In the genomic region with DNA sequence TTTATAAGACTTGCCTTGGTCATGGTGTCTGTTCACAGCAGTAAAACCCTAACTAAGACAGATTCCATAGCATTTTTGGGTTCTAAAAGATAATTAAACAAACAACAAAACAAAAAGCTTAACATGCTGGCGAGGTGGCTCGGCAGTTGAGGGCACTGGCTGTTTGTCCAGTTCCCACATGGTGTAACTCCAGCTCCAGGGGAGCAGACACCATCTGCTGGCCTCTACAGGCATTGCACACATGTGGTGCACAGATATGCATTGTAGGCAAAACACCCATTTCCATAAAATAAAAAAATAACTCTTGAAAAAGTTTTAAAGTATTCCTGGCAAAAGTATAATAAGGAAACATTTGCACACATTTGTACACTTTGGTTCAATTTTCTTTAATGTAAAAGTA, we compare ENCODE assay signal across 12 mouse cellular contexts. TPM values are rescaled to one million over a fixed set of nuclear protein-coding genes. Genes with fewer than 3 reads are reported as not detected.
DNase-seq lines count a peak whose midpoint lies in the region; ATAC-seq and TF ChIP-seq lines count a peak whose summit lies in the region.
"Had no signal": no experiment of that assay in that cellular context is flagged by ENCODE, and none has a peak within 500 bp of the region (broad histone marks: within the 10 kb centered on the region; RNA-seq: fewer than 3 reads in every experiment).

No protein-coding gene starts in this region.

- H3K79me2 ChIP-seq in heart, adult 2 months (replicated peaks; ENCODE audit: control insufficient read depth, insufficient read depth, low read length), result no peaks in the 10 kb centered on the region

- H3K4me1 ChIP-seq in heart, adult 2 months (ENCODE audit: control insufficient read depth, insufficient read depth, low read length), result no peaks in the 10 kb centered on the region
- H3K4me1 ChIP-seq in lung, embryonic 14.5 days (ENCODE audit: insufficient read depth), result no peaks in the 10 kb centered on the region
- no peaks in the 10 kb centered on the region for H3K4me1 ChIP-seq in kidney, embryonic 14.5 days (ENCODE audit: control insufficient read depth, insufficient read depth, low read length)
- H3K4me1 ChIP-seq: heart, embryonic 12.5 days; midbrain, embryonic 12.5 days had no signal

- no peak for TF ChIP-seq EP300 in heart, adult 2 months (IDR thresholded peaks at IDR 0.05; ENCODE audit: insufficient read depth, low read depth, low read length)

- 86% methylated on average over 2 of the region's 2 CpGs for WGBS in heart, adult 2 months
- 65% methylated on average over 2 of the region's 2 CpGs for WGBS in lung, embryonic 14.5 days
- WGBS in kidney, embryonic 14.5 days, result 80% methylated on average over 2 of the region's 2 CpGs

- H3K4me2 ChIP-seq in lung, embryonic 14.5 days, result no peak overlapping the region
- H3K4me2 ChIP-seq in kidney, embryonic 14.5 days (replicated peaks; ENCODE audit: low read depth, low read length), result no peak overlapping the region
- H3K4me2 ChIP-seq: heart, embryonic 12.5 days; midbrain, embryonic 12.5 days had no signal

- peak; percentile 49 for TF ChIP-seq CTCF in heart, adult 2 months (IDR thresholded peaks at IDR 0.05)
- peak; percentile 58 for TF ChIP-seq CTCF in lung, embryonic 14.5 days (IDR thresholded peaks at IDR 0.05; ENCODE audit: low read depth)

- H3K9ac ChIP-seq in heart, adult 2 months (ENCODE audit: low read depth, low read length), result no peak overlapping the region
- H3K9ac ChIP-seq in lung, embryonic 14.5 days, result no peak overlapping the region
- H3K9ac ChIP-seq in kidney, embryonic 14.5 days (ENCODE audit: low read depth, low read length), result no peak overlapping the region
- H3K9ac ChIP-seq: heart, embryonic 12.5 days; midbrain, embryonic 12.5 days had no signal

- no peaks in the 10 kb centered on the region for H3K36me3 ChIP-seq in heart, adult 2 months (ENCODE audit: control insufficient read depth, insufficient read depth, low read length)
- H3K36me3 ChIP-seq in lung, embryonic 14.5 days (ENCODE audit: insufficient read depth), result peaks cover 57% of the 10 kb centered on the region
- peaks cover 58% of the 10 kb centered on the region for H3K36me3 ChIP-seq in kidney, embryonic 14.5 days (ENCODE audit: control insufficient read depth, insufficient read depth, low read length)

- no peaks in the 10 kb centered on the region for H3K9me3 ChIP-seq in lung, embryonic 14.5 days (ENCODE audit: low read depth, low read length)
- no peaks in the 10 kb centered on the region for H3K9me3 ChIP-seq in kidney, embryonic 14.5 days (ENCODE audit: control insufficient read depth, low read length)
- H3K9me3 ChIP-seq: heart, embryonic 12.5 days; midbrain, embryonic 12.5 days had no signal

- intact Hi-C loops in heart, adult 2 months (cut with DNase I), result loop anchor here (10.0 kb wide), 1 partner anchor 105 kb away; no protein-coding TSS in a partner anchor
- intact Hi-C loops in heart, postnatal 25 days (cut with DNase I), result no loop called here

- TF ChIP-seq POLR2A in heart, adult 2 months (IDR thresholded peaks at IDR 0.05; ENCODE audit: insufficient read depth, low read depth, low read length), result no peak

- ATAC-seq in lung, embryonic 14.5 days (ENCODE audit: insufficient read depth), result no peak
- 0 out of 2 replicates have a peak, but pooled peaks have one; percentile 51 for ATAC-seq in megakaryocyte, adult 5-6 weeks (ENCODE audit: poor library complexity, severe bottlenecking)
- ATAC-seq in kidney, embryonic 14.5 days (ENCODE audit: low FRiP score, low TSS enrichment), result no peak

- no peak overlapping the region for H3K27ac ChIP-seq in heart, adult 2 months
- H3K27ac ChIP-seq in lung, embryonic 14.5 days (ENCODE audit: low read depth), result no peak overlapping the region
- no peak overlapping the region for H3K27ac ChIP-seq in kidney, embryonic 14.5 days (ENCODE audit: low read depth, low read length)
- H3K27ac ChIP-seq: midbrain, embryonic 12.5 days had no signal

- DNase-seq in heart, adult 2 months, result no peak
- no peak for DNase-seq in heart, postnatal 25 days (ENCODE audit: low spot score)
- peak; percentile 56 for DNase-seq in lung, embryonic 14.5 days
- no peak for DNase-seq in lung, postnatal 14 days
- peak; percentile 24 for DNase-seq in MN1 (ENCODE audit: low spot score)
- no peak for DNase-seq in thymus, postnatal 0 days (ENCODE audit: low spot score)
- DNase-seq: adrenal gland, postnatal 25 days; layer of hippocampus, adult 9-11 months had no signal

- H3K27me3 ChIP-seq in heart, adult 2 months (ENCODE audit: control insufficient read depth, insufficient read depth, low read length), result no peaks in the 10 kb centered on the region
- no peaks in the 10 kb centered on the region for H3K27me3 ChIP-seq in lung, embryonic 14.5 days (ENCODE audit: insufficient read depth, low read length)
- H3K27me3 ChIP-seq in kidney, embryonic 14.5 days (ENCODE audit: control insufficient read depth, insufficient read depth, low read length), result no peaks in the 10 kb centered on the region
- H3K27me3 ChIP-seq: heart, embryonic 12.5 days; midbrain, embryonic 12.5 days had no signal

- H3K4me3 ChIP-seq in heart, adult 2 months, result no peak overlapping the region
- no peak overlapping the region for H3K4me3 ChIP-seq in lung, embryonic 14.5 days (ENCODE audit: low read depth, low read length)
- no peak overlapping the region for H3K4me3 ChIP-seq in kidney, embryonic 14.5 days (ENCODE audit: low read length)
- H3K4me3 ChIP-seq: heart, embryonic 12.5 days; midbrain, embryonic 12.5 days had no signal

RNA-seq across cellular contexts. Expression of gene Tamm41, which starts 7.6 kb away (rescaled TPM):
- 10 to 100 TPM; 11.3 to 12.8 TPM for total RNA-seq in heart, adult 2 months (2021)
- polyA plus RNA-seq in heart, adult 2 months (2012; rRNA removed), result 12.9 and 13.9 TPM in 2 replicates
- total RNA-seq in heart, postnatal 25 days (2021), result 10 to 100 TPM; 10.1 to 10.5 TPM
- 76.2 and 76.7 TPM in 2 replicates for polyA plus RNA-seq in lung, embryonic 14.5 days (2014; fragmentation: Nextera tagmentation; extraction: Ambion mirVana)
- 22.9 and 24.9 TPM in 2 replicates for total RNA-seq in megakaryocyte, adult 5-6 weeks (2015)
- total RNA-seq in megakaryocyte, adult 5-6 weeks (2017), result 29.5 and 31.2 TPM in 2 replicates
- 58.2 and 58.8 TPM in 2 replicates for polyA plus RNA-seq in thymus, postnatal 0 days (2015; fragmentation: Nextera tagmentation; extraction: Ambion mirVana)
- 75.1 and 75.7 TPM in 2 replicates for polyA plus RNA-seq in kidney, embryonic 14.5 days (2014; fragmentation: Nextera tagmentation; extraction: Ambion mirVana)

Comparison
In these comparisons a context has a peak if more than half of its experiments do, and no peak if none do; other contexts are left out.
1. DNase-seq: peak in lung, embryonic 14.5 days (single experiment) and MN1 (single experiment); none in heart, adult 2 months (0 of 2), heart, postnatal 25 days (single experiment), lung, postnatal 14 days (single experiment) and thymus, postnatal 0 days (single experiment).